Mouse (Mus musculus) T-helper 1 cell (primary cell): ENCODE results near the gene Ssr3.
"Not testable (repeated sequence)": the region's sequence is repeated elsewhere in the genome, so short reads cannot be mapped to it uniquely, and the experiment has no call there.

Experiments
- in situ Hi-C: fragments of 300-600 bp; cut with MboI, MseI; formaldehyde crosslinking; loops from one replicate; pipeline ENCODE4 v1.15.1; 2025; ENCODE audit warnings: high pct_unique_total_duplicates

The Ssr3 gene

GRCm38 (mm10) chr3:65392421-65392817 is at the start of gene Ssr3:
Gene Ssr3 (minus strand): TSS chr3:65392623.
- in situ Hi-C loops: no loop called here

- in situ Hi-C loops: no loop called here
Measured at GRCm38 (mm10) chr3:65441586-65442111, 49.2 kb upstream of the Ssr3 start.

GRCm38 (mm10) chr3:65438511-65439228 is 46.2 kb upstream of the Ssr3 start:
- in situ Hi-C loops: no loop called here

- in situ Hi-C loops: no loop called here
Measured at GRCm38 (mm10) chr3:65435812-65436211, 43.4 kb upstream of the Ssr3 start.

- in situ Hi-C loops: no loop called here
Measured at GRCm38 (mm10) chr3:65435101-65435571, 42.7 kb upstream of the Ssr3 start.

GRCm38 (mm10) chr3:65432236-65432635 is 39.8 kb upstream of the Ssr3 start:
- in situ Hi-C loops: no loop called here

- in situ Hi-C loops: no loop called here
Measured at GRCm38 (mm10) chr3:65419706-65420105, 27.3 kb upstream of the Ssr3 start.

- in situ Hi-C loops: no loop called here
Measured at GRCm38 (mm10) chr3:65417913-65418594, 25.6 kb upstream of the Ssr3 start.

GRCm38 (mm10) chr3:65416571-65416970 is 24.1 kb upstream of the Ssr3 start:
- in situ Hi-C loops: no loop called here

GRCm38 (mm10) chr3:65407891-65408290 is 15.5 kb upstream of the Ssr3 start:
- in situ Hi-C loops: loop anchor here (5.0 kb wide), 1 partner anchor 79 kb away; no protein-coding TSS in a partner anchor

- in situ Hi-C loops: loop anchor here (5.0 kb wide), 1 partner anchor 82 kb away; no protein-coding TSS in a partner anchor
Measured at GRCm38 (mm10) chr3:65405781-65406180, 13.4 kb upstream of the Ssr3 start.

- in situ Hi-C loops: no loop called here
Measured at GRCm38 (mm10) chr3:65397566-65397965, 5.1 kb upstream of the Ssr3 start.

GRCm38 (mm10) chr3:65396835-65397504 is 4.5 kb upstream of the Ssr3 start:
- in situ Hi-C loops: no loop called here

GRCm38 (mm10) chr3:65395111-65395510 is 2.7 kb upstream of the Ssr3 start:
- in situ Hi-C loops: not testable (repeated sequence)

GRCm38 (mm10) chr3:65391784-65392420 is 521 bp downstream of the Ssr3 start:
- in situ Hi-C loops: no loop called here

GRCm38 (mm10) chr3:65391222-65391783 is 1.1 kb downstream of the Ssr3 start:
- in situ Hi-C loops: no loop called here

- in situ Hi-C loops: loop anchor here (5.0 kb wide), 1 partner anchor 547 kb away; no protein-coding TSS in a partner anchor
Measured at GRCm38 (mm10) chr3:65385771-65386170, 6.7 kb downstream of the Ssr3 start.

GRCm38 (mm10) chr3:65384431-65384830 is 8.0 kb downstream of the Ssr3 start:
- in situ Hi-C loops: no loop called here

- in situ Hi-C loops: no loop called here
Measured at GRCm38 (mm10) chr3:65381094-65381493, 11.3 kb downstream of the Ssr3 start.

GRCm38 (mm10) chr3:65379884-65380539 is 12.4 kb downstream of the Ssr3 start:
- in situ Hi-C loops: no loop called here

GRCm38 (mm10) chr3:65378724-65379123 is 13.7 kb downstream of the Ssr3 start:
- in situ Hi-C loops: no loop called here
